Mouse (Mus musculus): ENCODE results near the gene Cdc42se2. TPM values are rescaled to one million over a fixed set of nuclear protein-coding genes. Genes with fewer than 3 reads are reported as not detected.

Cdc42se2 gene
- total RNA-seq (2012; rRNA removed): 34.4 and 53.8 TPM in 2 replicates

- Histone ChIP-seq H3K4me3 (ENCODE audit: insufficient read depth in 1 of 2, low read depth in 1 of 2, low read length in 2 of 2, poor library complexity in 1 of 2, severe bottlenecking in 1 of 2) (peak within 1 kb of the TSS; percentile 88 to 97), H3K9me3 (ENCODE audit: control insufficient read depth, insufficient read depth, low read depth, low read length) (no peaks in the 10 kb centered on the region), H3K36me3 (ENCODE audit: control insufficient read depth, insufficient read depth, low read length, poor library complexity, severe bottlenecking) (no peaks in the 10 kb centered on the region), H3K27ac (ENCODE audit: insufficient read depth, low read depth, low read length, poor library complexity, severe bottlenecking) (peak within 1 kb of the TSS; percentile 65), H3K4me1 (ENCODE audit: control insufficient read depth in 2 of 2, insufficient read depth in 2 of 2, low read length in 2 of 2, poor library complexity in 1 of 2) (no peaks in the 10 kb centered on the region; a peak in 2 of 4 replicates), H3K9ac (ENCODE audit: insufficient read depth, low read depth, low read length, poor library complexity, severe bottlenecking) (peak within 1 kb of the TSS; percentile 91)
- TF ChIP-seq ZNF384 (IDR thresholded peaks at IDR 0.05; ENCODE audit: low read depth, low read length) (peak; percentile 89; the same call in 1 of the 2 replicates), MAFK (IDR thresholded peaks at IDR 0.05; ENCODE audit: insufficient read depth, low read depth, low read length) (no peak)
- in situ Hi-C loops (cut with MboI; ENCODE audit: low sequenced_read_pairs in 2 of 2, unreplicated experiment in 2 of 2): no loop called here
- DNase-seq (ENCODE audit: low read depth, low spot score): peak; percentile 96
Observed at GRCm38 (mm10) chr11:54787488-54788474, at the start of gene Cdc42se2. Gene Cdc42se2, minus strand, starts transcription at chr11:54787675.

GRCm38 (mm10) chr11:54836106-54836505 lies 48.6 kb upstream of the Cdc42se2 start:
- Histone ChIP-seq H3K27ac (ENCODE audit: insufficient read depth, low read depth, low read length, poor library complexity, severe bottlenecking) (no peak overlapping the region), H3K9ac (ENCODE audit: insufficient read depth, low read depth, low read length, poor library complexity, severe bottlenecking) (no peak overlapping the region), H3K4me3 (ENCODE audit: insufficient read depth in 1 of 2, low read depth in 1 of 2, low read length in 2 of 2, poor library complexity in 1 of 2, severe bottlenecking in 1 of 2) (no peak overlapping the region), H3K36me3 (ENCODE audit: control insufficient read depth, insufficient read depth, low read length, poor library complexity, severe bottlenecking) (no peaks in the 10 kb centered on the region; the same call in 1 of the 2 replicates), H3K9me3 (ENCODE audit: control insufficient read depth, insufficient read depth, low read depth, low read length) (no peaks in the 10 kb centered on the region), H3K4me1 (ENCODE audit: control insufficient read depth in 2 of 2, insufficient read depth in 2 of 2, low read length in 2 of 2, poor library complexity in 1 of 2) (no peaks in the 10 kb centered on the region)
- DNase-seq (ENCODE audit: low read depth, low spot score): no peak
- TF ChIP-seq MAFK (IDR thresholded peaks at IDR 0.05; ENCODE audit: insufficient read depth, low read depth, low read length) (no peak), HCFC1 (IDR thresholded peaks at IDR 0.05; ENCODE audit: borderline replicate concordance, insufficient read depth, low read length) (no peak), ZNF384 (IDR thresholded peaks at IDR 0.05; ENCODE audit: low read depth, low read length) (no peak), CHD2 (IDR thresholded peaks at IDR 0.05; ENCODE audit: low read depth, low read length) (no peak), ZC3H11A (IDR thresholded peaks at IDR 0.05; ENCODE audit: borderline replicate concordance, low read depth, low read length) (no peak)
- in situ Hi-C loops (cut with MboI; ENCODE audit: low sequenced_read_pairs in 2 of 2, unreplicated experiment in 2 of 2): no loop called here

GRCm38 (mm10) chr11:54834596-54834995 lies 47.1 kb upstream of the Cdc42se2 start:
- no peak overlapping the region for H3K27ac ChIP-seq (ENCODE audit: insufficient read depth, low read depth, low read length, poor library complexity, severe bottlenecking)
- H3K36me3 ChIP-seq (ENCODE audit: control insufficient read depth, insufficient read depth, low read length, poor library complexity, severe bottlenecking): no peaks in the 10 kb centered on the region
- no peaks in the 10 kb centered on the region for H3K4me1 ChIP-seq (ENCODE audit: control insufficient read depth in 2 of 2, insufficient read depth in 2 of 2, low read length in 2 of 2, poor library complexity in 1 of 2)
- H3K4me3 ChIP-seq (ENCODE audit: insufficient read depth in 1 of 2, low read depth in 1 of 2, low read length in 2 of 2, poor library complexity in 1 of 2, severe bottlenecking in 1 of 2): no peak overlapping the region
- in situ Hi-C loops (cut with MboI; ENCODE audit: low sequenced_read_pairs in 2 of 2, unreplicated experiment in 2 of 2): no loop called here
- peak; percentile 84 for DNase-seq (ENCODE audit: low read depth, low spot score)
- H3K9me3 ChIP-seq (ENCODE audit: control insufficient read depth, insufficient read depth, low read depth, low read length): no peaks in the 10 kb centered on the region
- no peak overlapping the region for H3K9ac ChIP-seq (ENCODE audit: insufficient read depth, low read depth, low read length, poor library complexity, severe bottlenecking)
- TF ChIP-seq CHD2 (IDR thresholded peaks at IDR 0.05; ENCODE audit: low read depth, low read length) (no peak), MAFK (IDR thresholded peaks at IDR 0.05; ENCODE audit: insufficient read depth, low read depth, low read length) (no peak), ZNF384 (IDR thresholded peaks at IDR 0.05; ENCODE audit: low read depth, low read length) (no peak), ZC3H11A (IDR thresholded peaks at IDR 0.05; ENCODE audit: borderline replicate concordance, low read depth, low read length) (no peak), HCFC1 (IDR thresholded peaks at IDR 0.05; ENCODE audit: borderline replicate concordance, insufficient read depth, low read length) (no peak)

GRCm38 (mm10) chr11:54833833-54834232 lies 46.4 kb upstream of the Cdc42se2 start:
- in situ Hi-C loops (cut with MboI; ENCODE audit: low sequenced_read_pairs in 2 of 2, unreplicated experiment in 2 of 2): no loop called here
- no peak overlapping the region for H3K9ac ChIP-seq (ENCODE audit: insufficient read depth, low read depth, low read length, poor library complexity, severe bottlenecking)
- no peaks in the 10 kb centered on the region for H3K9me3 ChIP-seq (ENCODE audit: control insufficient read depth, insufficient read depth, low read depth, low read length)
- TF ChIP-seq ZNF384 (IDR thresholded peaks at IDR 0.05; ENCODE audit: low read depth, low read length) (no peak), CHD2 (IDR thresholded peaks at IDR 0.05; ENCODE audit: low read depth, low read length) (no peak), ZC3H11A (IDR thresholded peaks at IDR 0.05; ENCODE audit: borderline replicate concordance, low read depth, low read length) (no peak), HCFC1 (IDR thresholded peaks at IDR 0.05; ENCODE audit: borderline replicate concordance, insufficient read depth, low read length) (no peak), MAFK (IDR thresholded peaks at IDR 0.05; ENCODE audit: insufficient read depth, low read depth, low read length) (no peak)
- DNase-seq (ENCODE audit: low read depth, low spot score): no peak
- no peaks in the 10 kb centered on the region for H3K36me3 ChIP-seq (ENCODE audit: control insufficient read depth, insufficient read depth, low read length, poor library complexity, severe bottlenecking)
- H3K4me1 ChIP-seq (ENCODE audit: control insufficient read depth in 2 of 2, insufficient read depth in 2 of 2, low read length in 2 of 2, poor library complexity in 1 of 2): no peaks in the 10 kb centered on the region
- H3K4me3 ChIP-seq (ENCODE audit: insufficient read depth in 1 of 2, low read depth in 1 of 2, low read length in 2 of 2, poor library complexity in 1 of 2, severe bottlenecking in 1 of 2): no peak overlapping the region
- no peak overlapping the region for H3K27ac ChIP-seq (ENCODE audit: insufficient read depth, low read depth, low read length, poor library complexity, severe bottlenecking)

Measured in ES-E14 (cell line).